Mouse (Mus musculus) heart, postnatal 14 days (tissue): Measurements from ENCODE around the gene Parp1. TPM values are rescaled to one million over a fixed set of nuclear protein-coding genes. Genes with fewer than 3 reads are reported as not detected.

Experiments used
- DNase-seq, 2 experiments: peaks; one replicate each; pipeline ENCODE4 v3.0.0; 2021 to 2022
- intact Hi-C: fragments of 180-260 bp; cut with DNase I; formaldehyde crosslinking; loops from one replicate; pipeline ENCODE4 v1.15.1; 2025
- long read RNA-seq, 2 experiments: library from polyadenylated mRNA; stranded (forward); transcript quantifications; one replicate each; pipeline ENCODE4 v2.0.0; 2021
- total RNA-seq, 2 experiments: library from RNA; stranded (reverse); gene quantifications; 2 replicates each; pipeline ENCODE4 v1.2.3; 2021

Parp1 gene
- total RNA-seq: 10 to 100 TPM; 57.4 to 63.8 TPM
- long read RNA-seq, experiment 1, transcript Parp1-201 (23 exons, 3,873 nt): major isoform, 30 of 50 reads
- long read RNA-seq, experiment 1, partial matches to known transcripts: 18 of 50 reads
- long read RNA-seq, experiment 1, other reads (novel, unspliced or antisense): 2 of 50 reads
- long read RNA-seq, experiment 2, transcript Parp1-201 (23 exons, 3,873 nt): major isoform, 25 of 37 reads
- long read RNA-seq, experiment 2, partial matches to known transcripts: 12 of 37 reads
- long read RNA-seq, experiment 2, other reads (novel, unspliced or antisense): 0 of 37 reads

DNA sequence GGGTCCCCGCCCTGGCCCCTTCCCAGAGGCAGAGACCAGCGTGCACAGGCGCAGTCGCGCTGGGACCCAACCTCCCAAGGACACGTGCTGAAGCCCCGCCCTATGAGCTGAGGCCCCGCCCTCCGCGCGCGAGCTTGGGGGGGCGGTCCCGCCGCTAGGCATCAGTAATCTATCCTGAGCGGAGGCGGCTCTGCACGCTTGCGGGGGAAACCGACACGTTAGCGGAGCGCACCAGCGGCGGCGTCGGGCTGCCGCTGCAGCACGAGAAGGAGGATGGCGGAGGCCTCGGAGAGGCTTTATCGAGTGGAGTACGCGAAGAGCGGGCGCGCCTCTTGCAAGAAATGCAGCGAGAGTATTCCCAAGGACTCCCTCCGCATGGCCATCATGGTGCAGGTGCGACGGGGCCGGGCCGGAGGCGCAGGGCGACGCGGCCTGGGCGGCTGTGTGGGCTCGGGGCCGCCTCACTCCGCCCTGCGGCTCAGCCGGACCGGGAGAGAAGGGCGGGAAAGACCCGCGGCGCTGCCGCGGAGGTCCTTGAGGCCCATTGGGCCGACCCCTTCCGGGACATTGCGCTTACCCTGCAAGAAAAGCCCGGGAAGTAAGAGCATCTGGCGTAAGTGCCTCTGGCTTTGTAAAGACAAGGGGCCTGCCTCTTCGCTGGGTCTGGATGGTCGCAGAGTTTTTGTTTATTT lies at the start of gene Parp1:
Gene Parp1, plus strand, starts transcription at position 164 of the 692 bp plus-strand sequence.
- intact Hi-C loops: loop anchor here (5.0 kb wide), 1 partner anchor 73 kb away; the partner anchor contains the start of gene Lin9
- peak; percentile 96 to 98 for DNase-seq

DNA sequence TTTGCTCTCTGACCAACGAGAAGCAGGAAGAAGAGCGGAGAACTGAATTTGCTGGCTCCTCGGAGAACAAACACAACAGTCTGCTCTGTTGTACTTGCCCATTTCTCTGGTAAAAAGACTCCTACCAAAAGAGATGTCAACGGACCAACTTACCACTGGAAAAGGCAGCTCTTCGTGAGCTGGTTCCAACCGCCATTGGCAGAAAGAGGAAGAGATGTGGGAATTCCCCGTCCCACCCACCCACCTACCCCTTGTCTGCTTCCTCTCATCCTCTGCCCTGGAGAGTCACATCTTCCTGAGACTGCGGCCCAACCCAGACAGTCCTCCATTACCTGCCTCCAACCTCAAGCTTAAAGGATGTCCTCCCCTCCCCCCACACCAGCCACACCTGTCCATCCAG lies 49.2 kb upstream of the Parp1 start:
- no peak for DNase-seq
- intact Hi-C loops: no loop called here

DNA sequence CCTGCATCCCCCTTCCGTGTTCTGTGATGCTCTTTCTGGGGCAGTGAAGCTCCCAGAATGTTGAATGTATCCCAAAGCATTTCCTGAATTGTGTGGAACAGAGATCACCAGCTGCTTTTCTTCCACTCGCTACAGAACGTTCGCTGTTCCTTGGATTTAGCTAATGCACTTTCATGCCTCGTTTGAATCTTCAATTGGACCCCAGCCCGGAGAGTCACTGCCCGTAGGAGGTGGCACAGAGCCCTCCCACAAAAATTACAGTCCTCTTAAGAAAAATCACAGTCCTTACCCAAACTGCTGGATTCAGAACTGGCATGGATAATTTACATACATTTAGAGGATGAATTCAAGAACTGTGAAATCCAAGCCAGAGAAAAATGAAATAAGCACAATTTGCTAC lies 48.5 kb upstream of the Parp1 start:
- no peak for DNase-seq
- intact Hi-C loops: no loop called here

DNA sequence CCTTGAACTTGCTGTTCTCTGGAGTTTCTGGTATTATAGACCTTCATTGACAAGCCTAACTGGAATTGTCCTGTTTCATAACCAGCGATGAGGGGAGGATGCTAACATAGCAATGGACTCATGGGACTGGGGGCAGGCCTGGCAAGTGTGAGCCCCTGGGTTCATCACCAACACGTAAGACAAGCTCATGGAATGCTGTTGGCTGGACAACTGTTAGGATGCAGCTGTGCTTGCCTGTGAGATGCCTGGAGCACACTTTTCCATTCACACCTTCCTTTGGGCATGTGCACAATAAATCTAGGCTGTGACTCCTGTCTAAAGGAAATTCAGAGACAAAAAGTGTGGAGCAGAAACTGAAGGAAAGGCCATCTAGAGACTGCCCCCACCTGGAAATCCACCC lies 45.4 kb upstream of the Parp1 start:
- intact Hi-C loops: no loop called here
- DNase-seq: no peak

DNA sequence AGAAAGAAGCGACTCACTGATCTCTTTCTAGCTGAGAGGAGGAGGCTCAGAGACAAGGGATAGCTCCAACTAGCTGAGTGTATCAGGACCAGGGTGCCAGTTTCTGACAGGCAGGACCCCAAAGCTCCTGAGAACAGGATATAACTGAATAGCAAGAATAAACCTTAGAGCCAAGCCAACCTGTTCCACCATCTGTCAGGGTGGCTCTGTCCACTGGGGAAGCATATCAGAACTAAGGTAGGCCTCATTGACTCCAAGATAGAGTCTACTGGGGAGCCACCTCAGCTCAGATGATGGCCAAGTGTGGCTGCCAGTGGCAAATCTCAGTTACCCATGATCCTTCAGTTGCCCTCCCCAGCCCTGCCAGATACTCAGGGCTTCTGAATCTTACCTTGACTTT lies 43.4 kb upstream of the Parp1 start:
- no peak for DNase-seq
- intact Hi-C loops: no loop called here

DNA sequence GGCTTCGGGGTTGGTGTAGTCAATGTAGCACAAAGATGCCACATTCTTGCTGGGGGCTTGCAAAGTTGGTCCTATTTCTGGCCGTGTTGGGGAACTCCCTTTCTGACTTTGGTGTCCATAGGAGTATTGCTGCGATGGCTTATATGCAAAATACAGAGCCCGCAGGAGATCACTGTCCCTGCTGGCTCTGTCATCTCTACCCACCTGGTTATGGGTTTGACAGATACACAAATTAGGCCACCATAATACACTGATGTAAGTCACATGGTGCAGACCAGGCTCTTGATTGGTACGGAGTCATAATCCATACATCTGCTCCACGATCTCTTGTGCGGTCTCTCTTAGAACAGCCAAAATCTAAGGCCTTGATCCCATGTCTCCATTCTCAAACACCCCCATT lies 38.9 kb upstream of the Parp1 start:
- intact Hi-C loops: no loop called here
- DNase-seq: no peak

DNA sequence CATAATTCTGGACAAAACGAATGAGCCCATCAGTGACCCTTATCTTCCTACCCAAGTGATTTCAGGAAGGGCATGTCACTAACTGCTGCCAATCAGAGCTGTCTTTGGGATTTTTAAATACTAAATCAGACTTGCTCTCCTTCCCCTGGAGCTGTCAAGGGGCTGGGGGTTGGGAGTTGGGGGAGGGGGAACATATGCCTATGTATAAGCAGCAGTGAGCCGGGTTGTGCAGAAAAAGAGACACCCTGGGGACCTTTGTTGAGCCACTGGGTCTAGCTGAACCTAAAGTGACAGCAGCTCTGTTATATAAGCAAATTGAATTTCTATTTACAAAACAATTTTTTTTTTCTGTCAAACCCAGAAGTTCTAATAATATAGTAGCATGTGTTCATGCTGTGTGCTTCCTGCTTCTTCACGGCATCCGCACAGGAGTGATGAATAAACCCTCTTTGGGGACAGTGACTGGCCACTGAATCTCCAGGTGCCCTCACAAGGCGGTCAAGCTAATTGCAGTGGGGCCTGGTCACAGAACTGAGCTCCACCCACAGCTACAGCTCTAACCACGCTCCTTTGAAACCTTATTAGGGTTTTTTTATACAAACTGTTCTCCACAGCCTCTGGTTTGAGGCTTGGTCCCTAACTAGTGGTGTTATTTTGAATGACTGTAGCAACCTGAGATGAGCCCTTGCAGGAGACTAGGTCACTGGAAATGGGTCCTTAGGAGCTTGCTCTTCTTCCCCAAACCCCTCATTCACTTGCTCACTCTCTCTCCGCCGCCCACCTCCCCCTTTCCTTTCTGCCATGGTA lies 38.1 kb upstream of the Parp1 start:
- intact Hi-C loops: no loop called here
- DNase-seq: no peak

DNA sequence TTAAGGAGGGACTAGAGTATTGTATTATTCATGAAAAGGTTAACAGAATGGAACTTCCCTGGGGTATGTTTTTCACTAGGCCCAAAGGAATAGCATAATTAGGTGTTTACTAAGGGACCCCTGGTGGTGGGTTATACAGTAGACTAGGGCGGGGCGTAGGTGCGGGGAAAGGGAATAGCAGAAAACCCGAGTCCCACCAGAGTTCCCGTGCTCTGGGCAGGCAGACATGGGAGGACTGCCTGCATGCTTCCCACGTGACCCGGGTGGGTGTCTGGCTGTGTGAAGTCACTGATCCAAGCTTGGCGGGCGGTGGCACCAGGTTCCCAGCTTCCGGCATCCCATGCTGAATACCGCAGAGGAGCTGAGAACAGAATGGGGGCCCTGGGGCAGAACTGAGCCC lies 36.1 kb upstream of the Parp1 start:
- no peak for DNase-seq
- intact Hi-C loops: no loop called here

DNA sequence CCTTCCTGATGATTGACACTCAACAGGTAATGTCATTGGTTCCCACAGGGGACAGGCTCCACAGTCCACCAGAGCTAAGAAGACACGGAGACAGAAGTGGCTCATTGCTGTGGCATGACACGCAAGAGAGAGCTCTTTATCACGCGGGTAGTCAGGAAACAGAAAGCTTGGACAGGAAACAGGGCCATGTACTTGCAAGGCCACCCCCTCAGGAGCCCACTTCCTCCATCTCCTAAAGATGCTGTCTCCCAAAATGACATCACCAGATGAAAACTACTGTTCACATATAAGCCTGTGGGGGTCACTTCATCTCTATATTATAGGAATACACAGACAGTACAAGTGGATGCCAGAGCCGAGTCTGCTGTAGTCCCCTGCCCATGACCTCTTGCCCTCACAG lies 32.0 kb upstream of the Parp1 start:
- intact Hi-C loops: no loop called here
- DNase-seq: no peak

DNA sequence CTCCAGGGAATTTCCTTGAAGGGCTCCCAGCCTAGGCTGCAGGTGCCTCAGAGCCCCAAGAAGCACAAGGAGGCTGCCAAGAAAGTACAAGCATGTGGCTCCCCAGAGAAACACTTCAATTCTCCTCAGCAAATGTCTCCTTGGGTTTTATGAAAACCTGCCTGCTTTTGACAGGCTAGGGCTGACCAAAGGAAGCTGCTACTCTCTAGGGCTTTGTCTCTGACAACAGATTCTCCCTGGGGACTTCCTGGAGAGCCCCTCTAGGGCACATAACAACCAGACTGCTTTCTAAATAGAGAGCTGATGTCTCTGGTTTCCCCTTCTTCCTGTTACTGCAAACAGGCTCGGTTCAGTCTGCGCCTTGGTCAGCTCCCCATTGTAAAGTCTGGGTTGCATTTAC lies 27.5 kb upstream of the Parp1 start:
- no peak for DNase-seq
- intact Hi-C loops: no loop called here

DNA sequence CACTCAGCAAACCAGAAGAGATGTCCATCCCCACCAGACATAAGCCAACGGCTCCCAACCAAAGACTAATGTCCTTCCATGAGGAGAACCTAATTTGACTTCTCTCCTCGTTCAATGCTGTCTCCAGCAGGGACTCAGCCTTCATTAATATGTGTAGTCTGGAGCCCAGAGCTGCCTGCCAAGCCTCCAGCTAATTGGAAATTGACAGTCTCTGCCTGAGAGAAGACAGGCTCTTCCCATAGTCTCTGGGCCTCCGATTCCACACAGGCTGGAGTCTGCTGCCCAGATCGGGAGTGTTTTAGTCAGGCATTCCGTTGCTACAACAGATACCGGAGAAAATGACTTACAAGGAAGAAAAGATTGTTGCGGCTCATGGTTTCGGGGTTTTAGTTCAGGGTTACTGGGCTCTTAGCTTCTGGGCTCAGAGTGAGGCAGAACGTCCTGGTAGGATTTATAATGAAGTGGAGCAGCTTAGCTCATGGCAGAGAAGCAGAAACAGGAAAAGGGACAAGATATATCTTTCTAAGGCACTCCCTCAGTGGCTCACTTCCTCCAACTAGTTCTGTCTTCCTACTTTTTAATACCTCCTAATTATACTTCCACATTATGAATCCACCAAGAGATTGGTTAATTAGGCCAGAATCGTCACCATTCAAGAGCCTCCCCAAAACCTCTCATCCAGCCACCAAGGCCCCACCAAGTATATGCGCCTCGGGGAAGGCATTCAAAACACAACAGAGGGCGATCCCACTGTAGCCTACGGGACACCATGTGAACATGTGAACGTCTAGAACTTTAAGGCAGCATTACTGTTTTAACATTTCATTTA lies 26.6 kb upstream of the Parp1 start:
- no peak for DNase-seq
- intact Hi-C loops: no loop called here

DNA sequence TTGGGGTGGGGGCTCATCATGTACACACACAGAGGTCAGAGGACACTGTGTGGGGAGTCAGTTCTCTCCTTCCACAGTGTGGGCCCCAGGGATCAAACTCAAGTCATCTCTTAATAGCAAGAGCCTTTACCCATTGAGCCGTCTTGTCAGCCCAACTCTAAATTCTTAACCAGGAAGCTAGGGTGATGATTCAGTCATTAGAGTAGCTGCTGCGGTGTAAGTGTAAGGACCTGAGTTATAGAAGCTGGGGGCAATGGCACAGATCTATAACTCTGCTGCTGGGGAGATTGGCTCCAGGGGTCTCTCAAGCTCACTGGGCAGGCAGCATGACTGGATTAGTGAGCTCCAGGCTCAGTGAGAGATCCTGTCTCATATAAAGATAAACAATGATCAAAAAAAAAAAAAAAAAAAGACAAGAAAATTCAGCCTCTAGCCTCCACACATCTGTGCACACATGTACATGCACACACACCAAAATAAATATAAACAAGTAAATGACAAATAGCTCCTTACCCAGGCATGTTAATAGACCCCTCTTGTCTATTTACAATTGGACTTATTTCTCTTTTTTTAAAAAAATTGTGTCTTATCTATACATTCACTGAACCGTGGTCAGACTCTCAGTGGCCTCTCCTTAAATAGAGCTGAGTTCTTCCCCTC lies 25.9 kb upstream of the Parp1 start:
- intact Hi-C loops: no loop called here
- DNase-seq: no peak

DNA sequence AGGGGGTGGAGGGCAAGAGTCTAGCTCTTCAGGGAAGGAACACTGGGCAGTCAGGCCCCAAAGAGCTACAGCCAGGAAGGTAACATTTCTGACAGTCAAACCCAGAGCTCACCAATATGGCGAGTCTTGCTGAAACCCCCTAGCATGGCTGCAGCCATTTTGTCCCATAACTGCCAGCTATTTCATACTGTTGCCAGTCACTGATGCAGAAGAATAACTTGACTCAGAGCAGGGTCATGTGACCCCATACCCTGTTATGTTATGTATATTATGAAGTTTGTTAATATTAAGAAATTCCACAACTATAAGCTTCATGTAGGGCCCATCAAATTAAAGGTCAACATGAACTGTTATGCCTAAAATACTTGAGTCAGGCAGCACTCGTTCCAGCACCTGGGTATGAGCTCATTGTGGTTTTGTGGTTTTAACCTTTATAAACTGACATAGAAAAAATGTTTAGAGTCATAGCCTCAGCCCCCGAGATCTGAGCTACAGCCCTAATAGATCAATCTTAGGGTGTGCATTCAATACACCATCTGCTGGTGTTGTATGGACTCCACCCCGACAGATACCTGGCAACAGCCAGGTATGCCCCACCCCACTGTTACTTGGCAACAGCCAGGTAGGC lies 22.7 kb upstream of the Parp1 start:
- no peak for DNase-seq
- intact Hi-C loops: no loop called here

DNA sequence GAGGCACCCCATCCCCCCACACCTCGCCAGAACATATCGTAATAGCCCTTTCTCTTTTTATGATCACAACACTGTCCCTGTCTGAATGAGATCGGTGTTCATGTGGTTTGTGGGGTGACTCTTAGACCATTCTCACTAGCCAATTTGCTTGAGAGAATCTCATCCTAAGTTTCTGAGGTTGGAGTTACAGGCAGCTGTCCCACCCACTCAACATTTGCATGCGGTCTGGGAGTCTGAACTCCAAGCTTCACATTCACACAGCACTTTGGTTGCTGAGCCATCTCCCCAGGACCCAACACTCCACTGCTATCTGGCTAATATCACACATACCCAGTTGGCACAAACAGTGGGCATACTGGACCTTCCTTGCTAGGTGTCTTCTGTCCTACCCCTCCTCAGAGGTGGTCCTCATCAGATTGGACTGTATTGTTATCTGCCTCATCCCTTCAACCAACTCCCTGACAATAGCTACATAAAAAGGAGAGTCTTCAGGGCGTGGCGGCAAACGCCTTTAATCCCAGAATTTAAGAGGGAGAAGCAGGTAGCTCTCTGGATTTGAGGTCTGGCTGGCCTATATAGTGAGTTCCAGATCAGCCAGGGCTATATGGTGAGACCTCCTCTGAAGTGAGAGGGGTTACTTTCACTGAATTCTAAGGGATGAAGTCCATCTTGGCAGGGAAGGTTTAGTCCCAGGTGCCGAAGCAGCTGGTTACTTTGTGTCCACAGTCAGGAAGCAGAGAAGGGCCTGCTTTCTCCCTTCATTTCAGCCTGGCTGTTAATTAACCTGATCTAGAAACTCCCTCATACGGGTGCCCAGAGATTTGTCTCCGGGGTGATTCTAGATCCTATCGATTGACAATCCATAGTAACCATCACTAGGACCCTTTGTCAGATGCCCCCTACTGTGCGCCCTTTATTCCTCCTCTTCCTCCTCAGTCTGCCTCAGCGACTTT lies 21.6 kb upstream of the Parp1 start:
- no peak for DNase-seq
- intact Hi-C loops: no loop called here

DNA sequence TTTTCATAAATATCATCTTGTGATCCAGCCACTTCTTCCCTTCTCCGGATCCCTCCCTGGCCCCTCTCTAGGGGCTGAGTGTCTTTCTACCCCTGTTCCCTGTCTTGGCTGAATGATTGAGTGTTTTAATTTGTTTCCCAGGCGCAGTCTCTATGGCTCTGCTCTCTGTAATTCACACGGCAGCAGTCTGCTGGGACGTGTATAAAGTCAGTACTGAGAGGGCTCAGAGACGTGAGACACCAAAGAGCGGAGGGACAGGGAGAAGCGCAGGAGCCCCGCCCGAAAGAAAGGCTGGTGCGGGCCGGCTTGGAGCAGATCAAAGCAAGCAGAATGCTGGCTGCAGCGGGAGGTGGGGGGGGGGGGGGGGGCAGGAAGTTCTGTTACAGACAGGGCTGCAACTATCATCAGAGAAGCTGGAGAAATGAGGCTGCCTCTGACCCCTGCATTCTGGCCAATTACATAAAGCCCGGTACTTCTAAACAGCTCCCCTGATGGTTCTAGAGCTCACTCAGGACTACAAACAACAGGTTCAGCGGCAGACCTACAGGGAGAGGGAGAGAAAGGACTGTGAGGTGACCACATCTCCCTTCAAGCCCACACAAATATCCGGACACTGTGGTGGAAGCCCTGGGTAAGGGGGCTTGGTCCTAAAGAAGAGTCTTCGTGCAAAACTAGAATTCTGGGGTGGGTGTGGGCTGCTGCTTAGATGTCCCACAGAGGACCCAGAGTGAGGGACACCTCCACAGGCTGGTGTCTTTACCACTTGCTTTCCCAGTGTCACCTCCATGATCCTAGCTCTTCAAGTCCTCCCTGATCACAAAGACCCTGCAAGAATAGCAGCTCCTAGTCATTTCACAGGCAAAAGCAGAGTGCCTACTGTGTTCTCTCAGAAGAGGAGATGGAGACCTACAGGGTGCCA lies 20.7 kb upstream of the Parp1 start:
- intact Hi-C loops: loop anchor here (2.0 kb wide), 1 partner anchor 63 kb away; no protein-coding TSS in a partner anchor
- DNase-seq: peak; percentile 15 to 25

DNA sequence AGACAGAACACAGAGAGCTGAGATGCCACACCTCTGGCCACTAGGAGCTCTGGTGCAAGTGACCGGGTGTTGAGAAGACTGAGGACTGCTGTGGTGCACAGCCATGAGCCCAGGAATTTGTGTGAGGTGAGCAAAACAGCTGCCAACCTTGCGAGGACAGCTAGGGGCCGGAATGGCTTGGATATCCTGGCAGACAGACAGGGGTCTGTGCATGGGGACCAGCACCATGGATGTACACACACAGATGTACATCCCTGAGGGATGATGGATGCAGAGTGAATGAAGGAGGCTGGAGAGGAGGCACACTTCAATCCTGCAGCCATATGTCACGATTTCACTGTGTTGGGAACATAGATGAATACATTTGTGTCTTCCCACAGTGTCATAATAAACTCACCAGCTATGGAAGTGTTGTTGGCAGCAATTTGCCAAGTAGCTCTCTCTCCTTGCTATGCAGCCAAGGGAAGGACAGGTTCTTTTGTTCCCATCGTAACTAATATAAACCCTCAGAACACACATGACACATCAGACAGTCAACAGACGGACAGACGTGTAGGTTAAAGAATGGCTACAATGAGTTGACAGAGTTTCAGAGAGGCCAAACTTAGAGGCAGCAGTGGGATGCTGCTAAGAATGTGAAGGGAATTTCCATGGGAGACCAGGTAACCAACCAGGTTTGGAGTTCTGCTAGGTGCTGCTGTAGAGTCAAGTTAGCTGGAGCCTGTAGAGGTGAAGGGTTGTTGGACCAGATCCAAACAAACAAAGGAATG lies 19.0 kb upstream of the Parp1 start:
- DNase-seq: no peak
- intact Hi-C loops: loop anchor here (2.0 to 5.0 kb wide), 3 partner anchors 65 to 372 kb away; no protein-coding TSS in a partner anchor
